Mouse (Mus musculus): ENCODE data around the gene Ankrd44.

DNA sequence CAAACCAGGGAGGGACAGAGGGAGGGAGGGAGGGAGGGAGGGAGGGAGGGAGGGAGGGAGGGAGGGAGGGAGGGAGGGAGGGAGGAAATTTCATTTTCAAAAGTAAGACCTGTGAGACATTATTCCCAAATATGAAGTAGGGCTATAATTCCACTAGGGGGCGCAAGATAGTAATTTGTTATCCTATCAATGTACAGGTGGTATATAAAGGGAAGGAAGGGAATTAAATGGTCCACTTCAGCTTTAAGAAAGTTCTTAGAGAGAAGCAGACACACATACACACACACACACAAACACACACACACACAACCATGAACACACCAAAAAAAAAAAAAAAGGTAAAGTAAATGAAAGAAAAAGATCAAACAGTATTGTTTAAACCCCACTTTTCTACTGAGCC is 93.4 kb downstream of the Ankrd44 start:
- no peak for TF ChIP-seq CTCF (IDR thresholded peaks at IDR 0.05; ENCODE audit: control insufficient read depth, insufficient read depth, insufficient replicate concordance, low read depth, low read length)
- no peak for TF ChIP-seq POLR2A (IDR thresholded peaks at IDR 0.05; ENCODE audit: control insufficient read depth, low read depth, low read length)

Measured in testis, adult 2 months (tissue).